Mouse (Mus musculus) heart, embryonic 15.5 days (tissue): ENCODE results near the gene Rpain. TPM values are rescaled to one million over a fixed set of nuclear protein-coding genes. Genes with fewer than 3 reads are reported as not detected.

Experiments used
- ATAC-seq: fragments of 200-750 bp; cut with Nextera tagmentation; replicated peaks from 2 replicates; pipeline ENCODE4 v1.8.0; 2017; ENCODE audit warnings: low read depth, moderate TSS enrichment; ENCODE audit not compliant: insufficient number of reproducible peaks, insufficient read depth, low FRiP score
- H3K27ac ChIP-seq: fragments of 300-500 bp; sonication (generic); 2 replicates; pipeline ENCODE4 v1.5.1; 2015; ENCODE audit warnings: mild to moderate bottlenecking, inconsistent platforms
- H3K27me3 ChIP-seq: fragments of 300-500 bp; sonication (generic); 2 replicates; pipeline ENCODE4 v1.6.1; 2015; ENCODE audit warnings: inconsistent platforms
- H3K36me3 ChIP-seq: fragments of 300-500 bp; sonication (generic); 2 replicates; pipeline ENCODE4 v1.6.1; 2015; ENCODE audit warnings: mild to moderate bottlenecking, inconsistent platforms
- H3K4me1 ChIP-seq: fragments of 300-500 bp; sonication (generic); replicated peaks from 2 replicates; pipeline ENCODE4 v1.6.1; 2015; ENCODE audit warnings: inconsistent platforms
- H3K4me2 ChIP-seq: fragments of 300-500 bp; sonication (generic); 2 replicates; pipeline ENCODE4 v1.6.1; 2015; ENCODE audit warnings: inconsistent platforms, mild to moderate bottlenecking, moderate library complexity
- H3K4me3 ChIP-seq: fragments of 300-500 bp; sonication (generic); 2 replicates; pipeline ENCODE4 v1.5.1; 2015; ENCODE audit warnings: mild to moderate bottlenecking, inconsistent platforms
- H3K9ac ChIP-seq: fragments of 300-500 bp; sonication (generic); 2 replicates; pipeline ENCODE4 v1.6.1; 2015; ENCODE audit warnings: mild to moderate bottlenecking, inconsistent platforms
- H3K9me3 ChIP-seq: fragments of 300-500 bp; sonication (generic); replicated peaks from 2 replicates; pipeline ENCODE4 v1.6.1; 2016; ENCODE audit warnings: inconsistent platforms
- WGBS: fragments of 180-500 bp; shearing (Covaris S2); methylation state at CpG from one replicate; pipeline ENCODE4 v1.1.7; 2015; ENCODE audit warnings: mixed read lengths; 5-methylcytosine and 5-hydroxymethylcytosine counted together
- polyA plus RNA-seq: library from polyadenylated mRNA; unstranded; fragments of >200 nt; fragmentation: Nextera tagmentation; extraction: Ambion mirVana; gene quantifications from 2 replicates; pipeline ENCODE4 v1.2.1, GENCODE M21; 2015

Gene Rpain
- polyA plus RNA-seq, 1 experiment from 2014 or later = 47.6 TPM

GRCm38 (mm10) chr11:70970560-70971540 lies 837 bp downstream of the Rpain start:
- peak overlapping the region; percentile 69 for H3K9ac ChIP-seq
- peak overlapping the region; percentile 66 for H3K4me3 ChIP-seq
- no peaks in the 10 kb centered on the region for H3K9me3 ChIP-seq
- peaks cover 44% of the 10 kb centered on the region for H3K36me3 ChIP-seq
- H3K4me2 ChIP-seq = peak overlapping the region; percentile 78
- H3K4me1 ChIP-seq = peaks cover 20% of the 10 kb centered on the region
- peak; percentile 7; the same call in 1 of the 2 replicates for ATAC-seq
- 15% methylated on average over 24 of the region's 24 CpGs for WGBS
- H3K27me3 ChIP-seq = no peaks in the 10 kb centered on the region
- H3K27ac ChIP-seq = peak overlapping the region; percentile 87

- no peak overlapping the region for H3K4me2 ChIP-seq
- peaks cover 46% of the 10 kb centered on the region for H3K36me3 ChIP-seq
- H3K4me3 ChIP-seq = no peak overlapping the region
- no peak overlapping the region for H3K27ac ChIP-seq
- WGBS = 72% methylated on average over 1 of the region's 1 CpGs
- H3K4me1 ChIP-seq = peaks cover 17% of the 10 kb centered on the region
- no peaks in the 10 kb centered on the region for H3K9me3 ChIP-seq
- H3K9ac ChIP-seq = no peak overlapping the region
- ATAC-seq = no peak
- no peaks in the 10 kb centered on the region for H3K27me3 ChIP-seq
These were observed 2.6 kb downstream of the Rpain start for GRCm38 (mm10) chr11:70972586-70972985.

DNA sequence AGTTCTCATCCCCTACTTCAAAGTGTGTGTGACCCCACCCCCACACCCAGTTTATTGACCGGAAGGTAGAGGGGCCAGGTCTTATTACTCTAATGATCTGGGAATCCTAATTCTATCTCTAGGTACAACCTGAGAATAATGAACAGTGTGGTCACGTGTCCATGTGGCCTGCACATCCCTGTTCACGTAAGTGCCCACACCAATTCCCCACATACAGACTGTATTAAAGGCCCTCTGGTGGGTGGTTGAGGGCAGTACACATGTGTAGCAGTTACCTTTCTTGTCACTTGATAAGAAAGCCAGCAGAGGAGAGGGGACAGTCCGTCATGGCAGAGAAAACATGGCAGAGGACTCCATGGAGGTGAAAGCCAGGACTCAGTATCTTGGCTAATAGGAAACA lies 3.9 kb downstream of the Rpain start:
- peaks cover 59% of the 10 kb centered on the region for H3K36me3 ChIP-seq
- peaks cover 7% of the 10 kb centered on the region; the same call in 1 of the 2 replicates for H3K4me1 ChIP-seq
- H3K4me2 ChIP-seq = no peak overlapping the region
- WGBS = 75% methylated on average over 4 of the region's 4 CpGs
- H3K27me3 ChIP-seq = no peaks in the 10 kb centered on the region
- H3K9me3 ChIP-seq = no peaks in the 10 kb centered on the region
- H3K27ac ChIP-seq = no peak overlapping the region
- H3K9ac ChIP-seq = no peak overlapping the region
- no peak overlapping the region for H3K4me3 ChIP-seq
- no peak for ATAC-seq

DNA sequence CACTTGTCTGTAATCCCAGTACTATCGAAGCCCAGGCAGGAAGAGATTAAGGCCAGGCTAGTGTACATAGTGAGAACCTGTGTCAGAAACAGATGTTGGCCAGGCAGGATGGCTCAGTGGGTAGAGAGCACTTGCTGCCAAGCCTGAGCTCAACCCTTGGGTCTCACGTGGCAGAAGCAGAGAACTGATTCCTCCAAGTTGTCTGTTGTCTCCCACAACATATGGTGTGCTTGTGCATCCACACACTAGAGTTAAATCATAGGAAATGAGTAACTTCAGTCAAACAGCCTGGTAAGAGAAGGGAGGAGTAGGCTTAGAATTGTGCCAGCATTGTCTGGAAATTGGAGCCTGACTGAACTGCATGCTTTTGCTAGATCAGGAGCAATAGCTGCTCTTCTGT lies 5.2 kb downstream of the Rpain start:
- Histone ChIP-seq H3K9ac (no peak overlapping the region), H3K4me2 (no peak overlapping the region), H3K36me3 (peaks cover 70% of the 10 kb centered on the region), H3K4me1 (peaks cover 7% of the 10 kb centered on the region; the same call in 1 of the 2 replicates), H3K9me3 (no peaks in the 10 kb centered on the region), H3K4me3 (no peak overlapping the region), H3K27me3 (no peaks in the 10 kb centered on the region), H3K27ac (no peak overlapping the region)
- no peak for ATAC-seq
- WGBS = 68% methylated on average over 2 of the region's 2 CpGs

GRCm38 (mm10) chr11:70977293-70977692 lies 7.3 kb downstream of the Rpain start:
- H3K4me1 ChIP-seq = peaks cover 14% of the 10 kb centered on the region
- no peak overlapping the region for H3K4me2 ChIP-seq
- H3K36me3 ChIP-seq = peaks cover 74% of the 10 kb centered on the region
- no peaks in the 10 kb centered on the region for H3K9me3 ChIP-seq
- H3K4me3 ChIP-seq = no peak overlapping the region
- no peak overlapping the region for H3K9ac ChIP-seq
- 86% methylated on average over 6 of the region's 6 CpGs for whole genome bisulfite sequencing
- H3K27ac ChIP-seq = no peak overlapping the region
- H3K27me3 ChIP-seq = no peaks in the 10 kb centered on the region
- no peak for ATAC-seq

DNA sequence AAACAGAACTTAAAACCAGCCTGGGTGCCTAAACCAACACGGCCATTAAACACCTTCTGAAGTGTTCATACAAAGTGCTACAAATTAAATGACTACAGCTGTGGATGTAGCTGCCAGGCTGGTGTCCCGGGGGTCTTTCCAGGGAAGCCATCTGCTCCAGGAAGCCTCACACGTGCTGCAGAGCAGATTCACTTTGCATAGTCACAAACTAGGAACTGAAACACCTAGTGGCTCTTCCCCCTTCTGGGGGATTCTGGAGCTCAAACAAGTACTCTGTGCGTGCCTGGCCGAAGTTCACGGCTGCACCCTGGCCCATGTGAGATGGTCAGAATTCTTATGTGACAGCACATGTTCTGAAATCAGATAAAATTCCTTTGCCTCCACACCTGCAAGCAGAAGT lies 10.2 kb downstream of the Rpain start:
- 82% methylated on average over 6 of the region's 6 CpGs for WGBS
- Histone ChIP-seq H3K4me1 (peaks cover 14% of the 10 kb centered on the region), H3K27me3 (no peaks in the 10 kb centered on the region), H3K36me3 (peaks cover 62% of the 10 kb centered on the region), H3K9me3 (no peaks in the 10 kb centered on the region), H3K9ac (0 out of 2 replicates have a peak overlapping the region, but pooled peaks have one; percentile 2), H3K4me2 (no peak overlapping the region), H3K4me3 (no peak overlapping the region), H3K27ac (no peak overlapping the region)
- no peak for ATAC-seq

DNA sequence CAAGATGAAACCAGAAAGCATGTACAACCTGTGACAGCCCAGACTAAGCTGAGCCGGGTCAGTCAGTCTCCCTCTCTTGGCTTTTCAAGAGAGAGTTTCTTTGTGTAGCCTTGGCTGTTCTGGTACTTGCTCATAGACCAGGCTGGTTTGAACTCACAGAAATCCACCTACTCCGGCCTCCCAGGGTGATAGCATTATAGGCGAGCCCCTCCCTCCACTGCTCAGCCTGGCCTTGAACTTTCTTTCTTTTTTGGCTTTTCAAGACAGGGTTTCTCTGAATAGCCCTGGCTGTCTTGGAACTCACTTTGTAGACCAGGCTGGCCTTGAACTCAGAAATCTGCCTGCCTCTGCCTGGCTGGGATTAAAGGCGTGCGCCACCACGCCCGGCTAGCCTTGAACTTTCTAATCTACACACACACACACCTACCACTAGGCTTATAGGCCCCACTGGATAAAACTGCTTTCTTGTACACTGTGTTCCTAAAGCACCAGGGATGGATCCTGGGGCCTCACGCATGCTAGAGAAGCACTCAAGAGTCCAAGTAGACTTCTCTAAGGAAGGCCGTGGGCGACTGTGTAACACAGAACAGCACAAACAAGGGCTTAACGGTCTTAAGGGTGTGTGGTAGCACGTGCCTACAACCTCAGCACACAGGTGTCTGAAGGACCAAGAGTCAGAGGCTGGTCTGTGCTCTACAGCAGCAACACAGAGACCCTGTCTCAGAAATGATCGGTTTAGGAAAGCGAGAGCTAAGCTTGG lies 10.9 kb downstream of the Rpain start:
- Histone ChIP-seq H3K4me3 (peak overlapping the region; percentile 100), H3K27ac (no peak overlapping the region), H3K36me3 (peaks cover 63% of the 10 kb centered on the region), H3K27me3 (no peaks in the 10 kb centered on the region), H3K9ac (no peak overlapping the region), H3K4me2 (no peak overlapping the region; the same call in 1 of the 2 replicates), H3K4me1 (peaks cover 14% of the 10 kb centered on the region), H3K9me3 (no peaks in the 10 kb centered on the region)
- no peak for ATAC-seq
- 91% methylated on average over 14 of the region's 14 CpGs for WGBS

GRCm38 (mm10) chr11:70982030-70982429 lies 12.0 kb downstream of the Rpain start:
- peak overlapping the region; percentile 100 for H3K4me3 ChIP-seq
- H3K9ac ChIP-seq = peak overlapping the region; percentile 98
- H3K4me2 ChIP-seq = peak overlapping the region; percentile 73
- no peaks in the 10 kb centered on the region for H3K9me3 ChIP-seq
- peaks cover 14% of the 10 kb centered on the region for H3K4me1 ChIP-seq
- no peak overlapping the region for H3K27ac ChIP-seq
- no peaks in the 10 kb centered on the region for H3K27me3 ChIP-seq
- ATAC-seq = no peak
- peaks cover 67% of the 10 kb centered on the region for H3K36me3 ChIP-seq
- WGBS = 10% methylated on average over 12 of the region's 12 CpGs

DNA sequence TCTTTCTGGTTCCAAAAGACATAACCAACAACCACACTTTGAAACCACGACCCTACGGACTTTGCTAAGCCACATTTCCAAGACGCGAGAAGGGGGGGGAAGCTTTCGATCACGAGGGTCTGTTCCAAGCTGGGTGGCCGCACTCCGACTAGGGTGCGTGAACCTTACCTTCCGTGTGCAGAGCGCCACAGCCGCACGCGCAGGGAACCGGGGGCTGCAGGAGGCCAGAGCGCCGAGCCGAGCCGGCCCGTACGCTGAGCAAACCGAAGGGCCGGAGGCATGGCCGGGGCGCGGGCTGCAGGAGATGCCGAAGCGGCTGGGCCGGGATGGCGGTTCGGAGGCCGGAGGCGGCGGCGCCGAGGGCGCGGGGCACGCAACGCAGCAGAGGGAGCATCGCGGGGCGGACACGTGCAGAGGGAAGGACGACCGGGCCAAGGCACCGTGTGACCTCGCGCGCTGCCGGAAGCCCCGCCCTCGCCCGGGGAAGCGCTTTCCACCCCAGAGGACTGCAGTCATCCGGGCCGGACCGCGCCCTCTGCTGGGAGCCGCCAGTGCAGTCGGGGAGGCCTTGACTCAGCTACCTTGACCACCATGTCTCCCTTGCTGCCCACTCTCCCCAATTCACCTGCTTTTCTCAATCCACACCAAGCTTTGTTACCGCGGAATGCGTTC lies 12.7 kb downstream of the Rpain start, which contains the start of gene C1qbp:
C1qbp (minus strand) TSS at position 470 of the 672 bp plus-strand sequence.
- ATAC-seq = peak; percentile 95
- Histone ChIP-seq H3K4me3 (peak within 1 kb of the TSS; percentile 100), H3K27me3 (no peaks in the 10 kb centered on the region), H3K9me3 (no peaks in the 10 kb centered on the region), H3K4me1 (peaks cover 14% of the 10 kb centered on the region), H3K36me3 (peaks cover 67% of the 10 kb centered on the region), H3K4me2 (peak within 1 kb of the TSS; percentile 73), H3K27ac (peak within 1 kb of the TSS; percentile 78), H3K9ac (peak within 1 kb of the TSS; percentile 98)
- WGBS = under 1% methylated on average over 64 of the region's 64 CpGs

DNA sequence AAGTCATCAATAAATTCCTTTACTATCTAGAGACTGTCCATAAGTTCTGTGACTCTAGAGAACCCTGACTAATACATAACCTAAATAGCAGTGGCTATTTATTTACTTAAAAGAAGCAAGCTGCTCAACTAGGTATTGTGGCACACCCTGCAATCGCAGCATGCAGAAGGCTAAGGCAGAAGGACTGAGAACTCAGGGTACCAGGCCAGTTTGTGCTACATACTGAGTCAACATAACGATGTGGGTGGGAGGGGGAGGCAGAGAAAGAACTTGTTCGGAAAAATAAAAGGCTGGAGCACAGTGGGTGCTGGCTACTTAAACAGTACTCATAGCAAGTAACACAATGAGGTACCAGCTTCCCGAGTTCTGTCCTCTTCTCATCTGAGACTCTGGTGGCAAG lies 31.2 kb downstream of the Rpain start:
- no peaks in the 10 kb centered on the region for H3K9me3 ChIP-seq
- ATAC-seq = no peak

More for the DNA sequence above, 31.2 kb downstream of the Rpain start:
- Histone ChIP-seq H3K4me3 (no peak overlapping the region), H3K9ac (no peak overlapping the region), H3K27me3 (no peaks in the 10 kb centered on the region), H3K27ac (no peak overlapping the region), H3K4me2 (no peak overlapping the region), H3K4me1 (peaks cover 20% of the 10 kb centered on the region), H3K36me3 (peaks cover 37% of the 10 kb centered on the region)
- 87% methylated on average over 4 of the region's 4 CpGs for WGBS
